Mouse (Mus musculus) olfactory bulb, adult 2 months (tissue): ENCODE results near the gene Fam32a. TPM values are rescaled to one million over a fixed set of nuclear protein-coding genes. Genes with fewer than 3 reads are reported as not detected.

Experiments used
- H3K27ac ChIP-seq: fragments of 200-500 bp; 2 replicates; pipeline ENCODE4 v1.5.1; 2012; ENCODE audit warnings: low read depth, low read length; ENCODE audit not compliant: insufficient read depth
- H3K4me1 ChIP-seq: fragments of 200-500 bp; 2 replicates; pipeline ENCODE4 v1.6.1; 2012; ENCODE audit warnings: low read length; ENCODE audit not compliant: control insufficient read depth, insufficient read depth
- H3K4me3 ChIP-seq: fragments of 200-500 bp; 2 replicates; pipeline ENCODE4 v1.5.1; 2012; ENCODE audit warnings: mild to moderate bottlenecking, low read depth, low read length, moderate library complexity; ENCODE audit not compliant: insufficient read depth
- CTCF ChIP-seq: fragments of 200-500 bp; IDR thresholded peaks from 2 replicates; pipeline ENCODE4 v1.5.1; 2012; ENCODE audit warnings: low read depth, mild to moderate bottlenecking, low read length, moderate library complexity; ENCODE audit not compliant: insufficient read depth
- POLR2A ChIP-seq: fragments of 200-500 bp; IDR thresholded peaks from 2 replicates; pipeline ENCODE4 v1.6.1; 2012; ENCODE audit warnings: mild to moderate bottlenecking, low read depth, low read length, moderate library complexity; ENCODE audit not compliant: insufficient read depth
- WGBS: fragments of 180-500 bp; shearing (Covaris S2); methylation state at CpG from one replicate; pipeline ENCODE4 v1.1.7; 2018; 5-methylcytosine and 5-hydroxymethylcytosine counted together
- polyA plus RNA-seq: library from polyadenylated mRNA; stranded (reverse); fragments of >200 nt; gene quantifications from 2 replicates; pipeline ENCODE4 v1.2.4, GENCODE M21; 2012; ENCODE audit warnings: low replicate concordance; ENCODE audit not compliant: missing spikeins, insufficient read depth, insufficient read length

Fam32a gene
- polyA plus RNA-seq, 1 experiment = 119 TPM

DNA sequence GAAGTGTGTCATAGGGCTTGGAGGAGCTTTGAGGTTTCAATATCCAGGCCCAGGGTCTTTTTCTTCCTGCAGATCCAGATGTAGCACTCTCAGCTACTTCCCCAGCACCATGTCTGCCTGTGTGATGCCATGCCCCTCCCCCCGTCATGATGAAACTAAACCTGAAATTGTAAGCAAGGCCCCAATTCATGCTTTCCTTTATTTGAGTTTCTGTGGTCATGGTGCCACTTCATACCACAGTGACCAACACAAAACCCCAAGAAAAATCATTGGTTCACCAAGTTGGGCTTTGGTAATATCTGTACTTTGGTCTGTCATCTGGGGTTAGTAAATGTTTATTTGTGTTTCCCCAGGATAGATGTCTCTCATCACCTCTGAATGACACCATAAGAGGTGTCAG is 10.9 kb upstream of the Fam32a start:
- TF ChIP-seq POLR2A (no peak), CTCF (no peak)
- H3K4me3 ChIP-seq = no peak overlapping the region
- no peaks in the 10 kb centered on the region for H3K4me1 ChIP-seq
- 76% methylated on average over 1 of the region's 1 CpGs for WGBS
- no peak overlapping the region for H3K27ac ChIP-seq

DNA sequence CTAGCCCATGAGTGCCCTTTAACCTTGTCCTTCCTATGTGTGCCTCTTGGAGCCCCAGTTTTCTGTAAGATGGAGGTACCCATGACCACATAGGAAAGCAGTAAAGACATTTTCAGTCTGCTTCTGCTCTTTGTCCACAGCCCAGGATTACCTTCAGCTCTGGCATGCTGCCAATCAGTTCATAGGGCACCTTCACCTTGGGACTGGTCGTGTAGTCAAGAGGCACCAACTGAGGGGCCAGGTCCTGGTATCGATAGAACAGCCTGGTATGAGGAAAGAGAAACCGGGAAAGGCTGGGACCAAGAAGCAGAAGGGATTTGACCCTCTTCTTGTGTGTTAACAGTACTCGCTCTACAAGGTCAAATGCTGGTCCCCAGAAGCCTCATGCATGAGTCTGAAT is 9.3 kb upstream of the Fam32a start:
- Histone ChIP-seq H3K27ac (no peak overlapping the region), H3K4me1 (no peaks in the 10 kb centered on the region), H3K4me3 (no peak overlapping the region)
- 71% methylated on average over 4 of the region's 4 CpGs for WGBS
- TF ChIP-seq CTCF (no peak), POLR2A (no peak)

DNA sequence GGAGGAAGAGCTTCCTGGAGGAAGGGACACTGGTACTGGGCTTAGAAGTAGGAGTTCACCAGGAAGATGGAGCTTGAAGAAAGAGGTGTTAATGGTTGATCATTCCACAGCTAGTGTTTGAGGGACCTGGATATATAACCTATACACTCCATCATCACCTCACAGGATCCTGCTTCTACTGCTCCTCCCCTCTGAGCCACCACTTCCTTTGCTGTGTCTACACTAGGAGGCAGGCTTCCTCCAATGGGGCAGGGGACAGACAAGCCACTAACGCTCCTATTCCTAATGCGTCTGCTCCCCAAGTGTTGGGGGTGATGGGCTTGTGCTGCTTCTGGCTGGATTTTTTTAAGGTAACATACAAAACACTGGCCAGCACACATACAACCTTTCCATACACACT is 8.8 kb upstream of the Fam32a start:
- Histone ChIP-seq H3K27ac (no peak overlapping the region), H3K4me3 (no peak overlapping the region), H3K4me1 (no peaks in the 10 kb centered on the region)
- TF ChIP-seq CTCF (no peak), POLR2A (no peak)
- WGBS = 59% methylated on average over 2 of the region's 2 CpGs

DNA sequence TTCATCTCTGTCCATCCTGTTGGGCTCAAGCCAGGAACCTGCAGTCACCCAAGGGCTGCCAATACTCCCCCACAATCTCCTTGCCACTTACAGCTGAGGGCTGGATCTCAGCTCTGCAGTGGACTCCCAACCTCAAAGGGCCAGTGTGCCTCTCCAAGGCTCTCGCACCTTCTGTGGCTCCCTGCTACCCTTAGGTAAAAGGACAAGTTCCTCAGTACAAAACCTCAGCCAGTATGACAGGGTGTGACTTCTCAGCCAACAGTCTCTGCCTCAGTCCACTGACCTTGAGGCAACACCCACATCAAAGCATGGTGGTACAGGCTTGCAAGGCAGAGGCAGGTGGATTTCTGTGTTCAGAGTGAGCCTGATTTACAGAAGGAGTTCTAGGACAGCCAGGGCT is 7.7 kb upstream of the Fam32a start:
- WGBS = 90% methylated on average over 1 of the region's 1 CpGs
- TF ChIP-seq POLR2A = no peak
- TF ChIP-seq CTCF = no peak
- H3K27ac ChIP-seq = no peak overlapping the region
- H3K4me1 ChIP-seq = no peaks in the 10 kb centered on the region
- H3K4me3 ChIP-seq = no peak overlapping the region

DNA sequence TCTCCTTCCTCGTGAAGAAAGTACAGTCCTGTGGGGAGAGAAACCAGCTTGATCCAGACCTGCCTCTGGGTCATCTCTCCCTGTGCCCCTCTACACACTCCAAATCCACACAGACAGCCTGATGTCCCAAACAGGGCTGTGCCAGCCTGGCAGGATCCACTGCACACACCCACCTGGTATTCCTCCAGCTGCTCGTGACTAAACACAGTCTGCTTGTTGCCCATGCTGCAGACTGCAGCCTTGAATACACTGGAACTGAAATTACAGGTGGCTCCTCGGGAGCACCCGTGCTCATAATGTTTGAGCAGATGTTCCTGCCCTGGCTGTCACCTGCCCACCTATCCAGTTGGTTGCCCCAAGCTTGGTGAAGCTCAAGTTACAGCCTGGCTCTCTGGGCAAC is 6.8 kb upstream of the Fam32a start, which contains the start of gene Cib3:
Gene Cib3 (minus strand): TSS at position 87 of the 400 bp plus-strand sequence.
- no peak within 1 kb of the TSS for H3K4me3 ChIP-seq
- no peak within 1 kb of the TSS for H3K27ac ChIP-seq
- no peak for TF ChIP-seq CTCF
- TF ChIP-seq POLR2A = no peak
- no peaks in the 10 kb centered on the region for H3K4me1 ChIP-seq
- WGBS = 46% methylated on average over 4 of the region's 4 CpGs

DNA sequence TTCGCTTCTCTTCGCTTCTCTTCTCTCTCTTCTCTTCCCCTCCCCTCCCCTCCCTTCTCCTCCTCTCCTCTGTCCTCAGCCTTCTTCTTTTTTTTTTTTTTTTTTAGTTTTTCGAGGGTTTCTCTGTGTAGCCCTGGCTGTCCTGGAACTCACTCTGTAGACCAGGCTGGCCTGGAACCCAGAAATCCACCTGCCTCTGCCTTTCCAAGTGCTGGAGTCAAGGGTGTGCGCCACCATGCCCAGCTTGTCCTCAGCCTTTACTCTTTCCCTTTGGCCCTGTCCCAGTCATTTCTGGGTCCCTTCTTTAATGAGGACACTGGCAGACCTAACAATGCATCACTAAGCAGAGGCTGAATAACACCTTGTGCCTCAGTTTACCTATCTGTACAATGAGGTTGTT is 6.0 kb upstream of the Fam32a start, which contains the start of gene Gm11034:
Gene Gm11034 (minus strand): TSS at position 101 of the 400 bp plus-strand sequence.
- Histone ChIP-seq H3K4me1 (no peaks in the 10 kb centered on the region), H3K4me3 (no peak within 1 kb of the TSS), H3K27ac (no peak within 1 kb of the TSS)
- 75% methylated on average over 4 of the region's 4 CpGs for WGBS
- TF ChIP-seq POLR2A (no peak), CTCF (no peak)

DNA sequence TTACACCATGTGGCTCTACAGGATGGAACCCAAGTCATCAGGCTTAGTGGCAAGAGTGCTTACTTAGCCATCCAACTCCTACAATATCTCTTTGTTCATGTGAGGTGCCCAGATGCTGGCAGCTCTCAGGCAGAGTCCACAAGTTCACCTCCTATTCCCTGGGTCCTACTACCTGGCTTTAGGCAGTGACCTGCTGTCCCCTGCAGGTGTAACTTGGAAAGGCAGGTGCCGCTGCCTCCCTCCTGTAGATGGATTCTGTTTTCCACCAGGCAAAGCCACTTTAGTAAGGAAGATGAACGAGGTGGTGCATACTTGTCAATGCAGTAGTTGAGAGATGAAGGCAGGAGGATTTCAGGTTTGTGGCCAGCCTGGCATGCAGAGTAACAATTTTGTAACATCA is 4.5 kb upstream of the Fam32a start:
- no peak overlapping the region for H3K27ac ChIP-seq
- WGBS = 29% methylated on average over 2 of the region's 2 CpGs
- TF ChIP-seq POLR2A (no peak), CTCF (no peak)
- no peak overlapping the region for H3K4me3 ChIP-seq
- H3K4me1 ChIP-seq = no peaks in the 10 kb centered on the region

DNA sequence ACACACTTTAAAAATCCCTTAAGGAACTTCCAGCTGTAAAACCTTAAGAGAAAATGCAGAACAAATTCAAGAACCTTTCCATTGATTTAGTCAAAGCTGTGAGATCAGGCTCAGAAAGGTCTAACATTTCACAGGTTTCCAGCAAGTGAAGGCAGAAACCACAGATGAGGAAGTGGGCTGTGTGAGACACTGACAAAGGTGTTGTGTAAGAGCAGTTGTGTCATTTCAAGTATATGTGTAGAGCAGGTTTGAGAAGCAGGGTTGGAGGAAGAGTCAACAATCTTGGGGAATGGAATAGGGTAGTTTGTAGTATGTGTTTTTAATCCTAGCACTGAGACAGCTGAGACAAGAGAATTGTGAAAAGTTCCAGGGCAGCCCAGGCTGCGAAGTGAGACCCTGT is 3.7 kb upstream of the Fam32a start:
- no peak overlapping the region for H3K27ac ChIP-seq
- WGBS = 43% methylated on average over 1 of the region's 1 CpGs
- H3K4me3 ChIP-seq = no peak overlapping the region
- no peak for TF ChIP-seq POLR2A
- TF ChIP-seq CTCF = no peak
- H3K4me1 ChIP-seq = peaks cover under 1% of the 10 kb centered on the region; the same call in 1 of the 2 replicates

DNA sequence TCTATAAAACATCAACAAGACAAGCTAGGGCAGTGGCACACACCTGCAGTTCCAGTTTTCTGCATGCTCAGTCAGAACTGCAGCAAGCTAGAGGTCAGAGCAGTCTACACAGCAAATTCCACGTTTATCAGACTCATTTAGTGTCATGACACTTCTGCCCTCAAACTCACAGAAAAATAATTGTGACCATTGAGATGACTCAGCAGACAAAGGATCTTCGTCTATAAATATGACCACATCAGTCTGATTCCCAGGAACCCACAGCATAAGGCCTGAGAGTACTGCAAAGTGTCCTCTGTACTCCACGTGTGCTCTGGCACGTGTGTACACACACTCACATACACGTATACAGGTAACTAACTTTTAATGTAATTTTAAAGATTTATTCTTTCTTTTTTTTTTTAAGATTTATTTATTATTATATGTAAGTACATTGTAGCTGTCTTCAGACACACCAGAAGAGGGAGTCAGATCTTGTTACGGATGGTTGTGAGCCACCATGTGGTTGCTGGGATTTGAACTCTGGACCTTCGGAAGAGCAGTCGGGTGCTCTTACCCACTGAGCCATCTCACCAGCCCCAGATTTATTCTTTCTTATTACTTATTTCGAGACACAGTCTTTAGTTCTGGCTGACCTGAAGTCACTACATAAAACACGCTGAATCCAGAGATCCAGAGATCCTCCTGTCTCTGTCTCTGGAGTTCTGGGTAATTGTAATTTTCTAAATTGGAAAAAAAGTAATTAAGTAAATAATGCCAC is 569 bp upstream of the Fam32a start:
- 70% methylated on average over 10 of the region's 10 CpGs for WGBS
- Histone ChIP-seq H3K27ac (no peak overlapping the region), H3K4me1 (peaks cover 7% of the 10 kb centered on the region; the same call in 1 of the 2 replicates), H3K4me3 (no peak overlapping the region; the same call in 1 of the 2 replicates)
- TF ChIP-seq POLR2A = no peak
- no peak for TF ChIP-seq CTCF

DNA sequence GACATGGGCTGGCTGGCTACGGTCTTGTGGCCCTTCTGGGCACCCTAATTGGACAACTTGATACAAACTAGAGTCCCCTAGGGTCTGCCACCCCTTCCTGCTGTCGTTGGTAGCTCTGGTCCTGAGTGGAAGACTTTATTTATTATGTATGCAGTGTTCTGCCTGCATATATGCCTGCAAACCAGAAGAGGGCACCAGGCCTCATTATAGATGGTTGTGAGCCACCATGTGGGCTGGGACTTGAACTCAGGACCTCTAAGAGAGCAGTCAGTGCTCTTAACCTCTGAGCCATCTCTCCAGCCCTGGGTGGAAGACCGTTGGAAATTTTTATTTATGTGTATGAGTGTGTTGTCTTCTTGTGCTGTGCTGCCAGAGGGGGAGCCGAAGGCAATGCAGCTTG is 1.2 kb downstream of the Fam32a start:
- TF ChIP-seq CTCF = no peak
- TF ChIP-seq POLR2A = no peak
- Histone ChIP-seq H3K27ac (no peak overlapping the region), H3K4me1 (peaks cover 7% of the 10 kb centered on the region; the same call in 1 of the 2 replicates), H3K4me3 (no peak overlapping the region)
- WGBS = 76% methylated on average over 4 of the region's 4 CpGs

DNA sequence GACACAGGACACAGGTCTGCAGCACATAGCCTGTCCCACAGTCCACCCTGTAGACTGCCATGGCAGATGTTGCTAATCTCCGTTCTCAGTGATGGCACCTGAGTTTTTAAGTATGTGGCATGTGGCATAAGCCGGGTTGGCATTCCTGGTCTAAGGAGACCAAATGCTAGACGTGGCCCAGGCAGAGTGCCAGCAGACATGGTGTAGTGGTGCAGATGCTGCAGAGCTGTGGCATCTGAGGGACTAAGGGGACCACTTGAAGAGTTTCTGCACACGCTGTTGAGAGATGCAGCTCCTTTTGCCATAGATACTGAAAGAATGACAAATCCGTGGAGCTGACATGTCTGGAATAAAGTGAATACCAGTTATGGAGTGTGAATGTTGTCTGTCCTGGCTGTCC is 3.1 kb downstream of the Fam32a start:
- 88% methylated on average over 5 of the region's 5 CpGs for WGBS
- TF ChIP-seq CTCF (no peak), POLR2A (no peak)
- no peak overlapping the region for H3K4me3 ChIP-seq

More for the DNA sequence above, 3.1 kb downstream of the Fam32a start:
- H3K27ac ChIP-seq = no peak overlapping the region
- H3K4me1 ChIP-seq = peaks cover 7% of the 10 kb centered on the region; the same call in 1 of the 2 replicates
